Mouse (Mus musculus) MEL (cell line): ENCODE measurements around the gene BC051665. TPM values are rescaled to one million over a fixed set of nuclear protein-coding genes. Genes with fewer than 3 reads are reported as not detected.

Experiments used
- DNase-seq: peaks from one replicate; pipeline ENCODE4 v3.0.0; 2011; ENCODE audit warnings: low read depth, low spot score
- H3K27ac ChIP-seq: 2 replicates; pipeline ENCODE4 v1.5.1; 2012; ENCODE audit warnings: low read depth, mild to moderate bottlenecking, control low read depth, low read length, moderate library complexity; ENCODE audit not compliant: control insufficient read depth
- H3K27me3 ChIP-seq, 2 experiments: fragments of 150-350 bp in 1 of 2; sonication (generic) in 1 of 2; 2 replicates each; pipeline ENCODE4 v1.6.1; 2012; ENCODE audit warnings: low read length in 2 of 2, mild to moderate bottlenecking in 2 of 2, improper control_type of control experiment in 1 of 2, moderate library complexity in 1 of 2; ENCODE audit not compliant: insufficient read depth in 2 of 2, control insufficient read depth in 1 of 2
- H3K36me3 ChIP-seq, 2 experiments: 2 replicates each; pipeline ENCODE4 v1.6.1; 2012 to 2014; ENCODE audit warnings: low read length in 2 of 2, improper control_type of control experiment in 1 of 2, inconsistent platforms in 1 of 2, mild to moderate bottlenecking in 1 of 2; ENCODE audit not compliant: insufficient read depth in 2 of 2, control insufficient read depth in 1 of 2
- H3K4me1 ChIP-seq, 2 experiments: fragments of 150-350 bp in 1 of 2; sonication (generic) in 1 of 2; 2 replicates each; pipeline ENCODE4 v1.6.1; 2012; ENCODE audit warnings: low read length in 2 of 2, improper control_type of control experiment in 1 of 2, mild to moderate bottlenecking in 1 of 2; ENCODE audit not compliant: insufficient read depth in 2 of 2, control insufficient read depth in 1 of 2
- H3K4me3 ChIP-seq, 2 experiments: fragments of 150-350 bp in 1 of 2; sonication (generic) in 1 of 2; 2 replicates each; pipeline ENCODE4 v1.5.1; 2012; ENCODE audit warnings: low read depth in 2 of 2, low read length in 2 of 2, mild to moderate bottlenecking in 2 of 2, moderate library complexity in 2 of 2, control low read depth in 1 of 2, improper control_type of control experiment in 1 of 2; ENCODE audit not compliant: control insufficient read depth in 1 of 2, insufficient read depth in 1 of 2
- H3K79me2 ChIP-seq: 2 replicates; pipeline ENCODE4 v1.6.1; 2012; ENCODE audit warnings: mild to moderate bottlenecking, low read length, moderate library complexity; ENCODE audit not compliant: control insufficient read depth, poor library complexity, insufficient read depth
- H3K9ac ChIP-seq: 2 replicates; pipeline ENCODE4 v1.6.1; 2012; ENCODE audit warnings: low read depth, mild to moderate bottlenecking, control low read depth, low read length, moderate library complexity; ENCODE audit not compliant: control insufficient read depth, poor library complexity, severe bottlenecking
- H3K9me3 ChIP-seq: fragments of 150-350 bp; sonication (generic); replicated peaks from 2 replicates; pipeline ENCODE4 v1.6.1; 2012; ENCODE audit warnings: mild to moderate bottlenecking, low read length, improper control_type of control experiment, moderate library complexity; ENCODE audit not compliant: insufficient read depth
- BHLHE40 ChIP-seq: IDR thresholded peaks from 2 replicates; pipeline ENCODE4 v1.6.1; 2012; ENCODE audit warnings: low read depth, mild to moderate bottlenecking, inconsistent platforms, low read length, improper control_type of control experiment, borderline replicate concordance
- CHD1 ChIP-seq: IDR thresholded peaks from 2 replicates; pipeline ENCODE4 v1.6.1; 2012; ENCODE audit warnings: low read depth, mild to moderate bottlenecking, inconsistent platforms, low read length, improper control_type of control experiment
- CHD2 ChIP-seq: IDR thresholded peaks from 2 replicates; pipeline ENCODE4 v1.6.1; 2011; ENCODE audit warnings: low read length, improper control_type of control experiment
- E2F4 ChIP-seq: IDR thresholded peaks from 2 replicates; pipeline ENCODE4 v1.6.1; 2011; ENCODE audit warnings: low read depth, low read length, improper control_type of control experiment, borderline replicate concordance
- EP300 ChIP-seq, 2 experiments: IDR thresholded peaks; 2 replicates each; pipeline ENCODE4 v1.6.1; 2011; ENCODE audit warnings: improper control_type of control experiment in 2 of 2, low read length in 2 of 2, low read depth in 1 of 2, mild to moderate bottlenecking in 1 of 2
- ETS1 ChIP-seq: IDR thresholded peaks from 2 replicates; pipeline ENCODE4 v1.6.1; 2012; ENCODE audit warnings: low read depth, mild to moderate bottlenecking, inconsistent platforms, low read length, improper control_type of control experiment, moderate library complexity
- GATA1 ChIP-seq: IDR thresholded peaks from 2 replicates; pipeline ENCODE4 v1.6.1; 2011; ENCODE audit warnings: low read depth, low read length, improper control_type of control experiment
- JUND ChIP-seq: IDR thresholded peaks from 2 replicates; pipeline ENCODE4 v1.6.1; 2011; ENCODE audit warnings: low read depth, mild to moderate bottlenecking, improper control_type of control experiment, low read length
- KAT2A ChIP-seq: conservative IDR thresholded peaks from 2 replicates; pipeline ENCODE4 v1.6.1; 2012; ENCODE audit warnings: low read depth, low read length, improper control_type of control experiment, inconsistent platforms
- MAFK ChIP-seq: IDR thresholded peaks from 2 replicates; pipeline ENCODE4 v1.6.1; 2011; ENCODE audit warnings: low read depth, mild to moderate bottlenecking, low read length, improper control_type of control experiment, borderline replicate concordance
- MAX ChIP-seq: IDR thresholded peaks from 2 replicates; pipeline ENCODE4 v1.6.1; 2011; ENCODE audit warnings: low read length, improper control_type of control experiment
- MAZ ChIP-seq: IDR thresholded peaks from 2 replicates; pipeline ENCODE4 v1.6.1; 2012; ENCODE audit warnings: low read depth, mild to moderate bottlenecking, inconsistent platforms, low read length, improper control_type of control experiment
- MEF2A ChIP-seq: IDR thresholded peaks from 2 replicates; pipeline ENCODE4 v1.6.1; 2014; ENCODE audit warnings: low read depth, mild to moderate bottlenecking, inconsistent platforms, low read length, improper control_type of control experiment; ENCODE audit not compliant: poor library complexity, insufficient replicate concordance, severe bottlenecking; ENCODE audit errors: extremely low read depth
- MXI1 ChIP-seq: IDR thresholded peaks from 2 replicates; pipeline ENCODE4 v1.6.1; 2011; ENCODE audit warnings: mild to moderate bottlenecking, low read depth, low read length, improper control_type of control experiment
- MYB ChIP-seq: IDR thresholded peaks from 2 replicates; pipeline ENCODE4 v1.6.1; 2011; ENCODE audit warnings: mild to moderate bottlenecking, low read depth, low read length, improper control_type of control experiment
- MYC ChIP-seq: IDR thresholded peaks from 2 replicates; pipeline ENCODE4 v1.6.1; 2011; ENCODE audit warnings: low read depth, mild to moderate bottlenecking, low read length, improper control_type of control experiment, moderate library complexity
- NELFE ChIP-seq: IDR thresholded peaks from 2 replicates; pipeline ENCODE4 v1.6.1; 2011; ENCODE audit warnings: low read depth, low read length, improper control_type of control experiment
- NRF1 ChIP-seq: IDR thresholded peaks from 2 replicates; pipeline ENCODE4 v1.6.1; 2014; ENCODE audit warnings: low read depth, mild to moderate bottlenecking, inconsistent platforms, low read length, improper control_type of control experiment, moderate library complexity; ENCODE audit not compliant: poor library complexity, insufficient read depth, severe bottlenecking
- POLR2AphosphoS5 ChIP-seq: IDR thresholded peaks from 2 replicates; pipeline ENCODE4 v1.6.1; 2012; ENCODE audit warnings: low read depth, borderline replicate concordance, mild to moderate bottlenecking, inconsistent platforms, low read length, moderate library complexity, mixed read lengths
- RCOR1 ChIP-seq: IDR thresholded peaks from 2 replicates; pipeline ENCODE4 v1.6.1; 2012; ENCODE audit warnings: low read depth, mild to moderate bottlenecking, inconsistent platforms, low read length, improper control_type of control experiment
- SIN3A ChIP-seq: IDR thresholded peaks from 2 replicates; pipeline ENCODE4 v1.6.1; 2012; ENCODE audit warnings: low read length, improper control_type of control experiment, inconsistent platforms
- TCF12 ChIP-seq: IDR thresholded peaks from 2 replicates; pipeline ENCODE4 v1.6.1; 2014; ENCODE audit warnings: low read depth, mild to moderate bottlenecking, inconsistent platforms, low read length, improper control_type of control experiment, moderate library complexity
- UBTF ChIP-seq: IDR thresholded peaks from 2 replicates; pipeline ENCODE4 v1.6.1; 2012; ENCODE audit warnings: low read depth, mild to moderate bottlenecking, inconsistent platforms, low read length, improper control_type of control experiment, moderate library complexity, borderline replicate concordance; ENCODE audit not compliant: insufficient read depth
- USF1 ChIP-seq: IDR thresholded peaks from 2 replicates; pipeline ENCODE4 v1.6.1; 2014; ENCODE audit warnings: low read depth, mild to moderate bottlenecking, inconsistent platforms, low read length, improper control_type of control experiment, moderate library complexity
- ZC3H11A ChIP-seq: IDR thresholded peaks from 2 replicates; pipeline ENCODE4 v1.6.1; 2012; ENCODE audit warnings: low read depth, mild to moderate bottlenecking, inconsistent platforms, low read length, improper control_type of control experiment
- ZMIZ1 ChIP-seq: IDR thresholded peaks from 2 replicates; pipeline ENCODE4 v1.6.1; 2012; ENCODE audit warnings: low read depth, mild to moderate bottlenecking, inconsistent platforms, low read length, improper control_type of control experiment, moderate library complexity
- polyA plus RNA-seq, 2 experiments: library from polyadenylated mRNA; stranded (reverse) in 1 of 2; unstranded in 1 of 2; fragments of >175 nt in 1 of 2; fragments of >200 nt in 1 of 2; gene quantifications; 2 replicates each; pipeline versions ENCODE4 v1.2.1 to v1.2.4; 2012; ENCODE audit warnings: low replicate concordance in 2 of 2, low read depth in 1 of 2; ENCODE audit not compliant: insufficient read length in 2 of 2, insufficient read depth in 1 of 2, missing spikeins in 1 of 2
- total RNA-seq: library from RNA; depleted of rRNA; stranded (reverse); fragments of 300-350 nt; gene quantifications from 2 replicates; pipeline ENCODE4 v1.2.3, GENCODE M21; 2012

The BC051665 gene
- total and polyA plus RNA-seq, 3 experiments: not detected

GRCm38 (mm10) chr13:60745358-60745757, 40.8 kb downstream of the BC051665 start (continued):
- TF ChIP-seq CHD1: no peak
- TF ChIP-seq MXI1: 0 out of 2 replicates have a peak, but pooled peaks have one; percentile 18
- no peak for TF ChIP-seq KAT2A
- TF ChIP-seq ETS1: peak; percentile 52; the same call in 1 of the 2 replicates
- TF ChIP-seq USF1: no peak

GRCm38 (mm10) chr13:60744736-60745135, 41.4 kb downstream of the BC051665 start:
- H3K4me3 ChIP-seq: peak overlapping the region in 1 of 2 experiments; percentile 27; a peak in 2 of 4 replicates
- H3K4me1 ChIP-seq: peaks cover 6 to 35% of the 10 kb centered on the region in 2 experiments
- peak overlapping the region; percentile 67 for H3K27ac ChIP-seq
- no peaks in the 10 kb centered on the region for H3K79me2 ChIP-seq
- peak overlapping the region; percentile 36; the same call in 1 of the 2 replicates for H3K9ac ChIP-seq
- no peaks in the 10 kb centered on the region for H3K9me3 ChIP-seq
- DNase-seq: peak; percentile 61
- H3K36me3 ChIP-seq: peaks cover 0 to 28% of the 10 kb centered on the region in 2 experiments; a peak in 2 of 4 replicates
- no peak for TF ChIP-seq BHLHE40
- 0 out of 2 replicates have a peak, but pooled peaks have one; percentile 50 for TF ChIP-seq MYC
- TF ChIP-seq ETS1: 0 out of 2 replicates have a peak, but pooled peaks have one; percentile 8
- TF ChIP-seq EP300 (IDR thresholded peaks at IDR 0.05; ENCODE audit: low read depth in 1 of 2, low read length in 2 of 2): 0 out of 4 replicates have a peak, but pooled peaks of 1 of the 2 experiments have one; percentile 31
- TF ChIP-seq MAX: peak; percentile 83
- 0 out of 2 replicates have a peak, but pooled peaks have one; percentile 7 for TF ChIP-seq MXI1
- no peak for TF ChIP-seq MAZ
- H3K27me3 ChIP-seq: no peaks in the 10 kb centered on the region

- Histone ChIP-seq H3K4me3 (peak overlapping the region; percentile 28 to 39; a peak in 3 of 4 replicates), H3K9me3 (no peaks in the 10 kb centered on the region), H3K4me1 (peaks cover 6 to 35% of the 10 kb centered on the region in 2 experiments), H3K9ac (peak overlapping the region; percentile 59), H3K27me3 (no peaks in the 10 kb centered on the region), H3K36me3 (peaks cover 0 to 28% of the 10 kb centered on the region in 2 experiments; a peak in 2 of 4 replicates), H3K27ac (peak overlapping the region; percentile 95), H3K79me2 (no peaks in the 10 kb centered on the region)
- DNase-seq: peak; percentile 88
- peak; percentile 58; the same call in 1 of the 2 replicates for TF ChIP-seq MEF2A
- no peak for TF ChIP-seq UBTF
- no peak for TF ChIP-seq ETS1
- TF ChIP-seq USF1: no peak
- TF ChIP-seq SIN3A: peak; percentile 25; the same call in 1 of the 2 replicates
- TF ChIP-seq CHD2: no peak
- TF ChIP-seq MAX: no peak
- no peak for TF ChIP-seq GATA1
- TF ChIP-seq JUND: no peak
- TF ChIP-seq ZC3H11A: peak; percentile 68
- TF ChIP-seq NELFE: no peak
- TF ChIP-seq NRF1: no peak
- no peak for TF ChIP-seq EP300 (IDR thresholded peaks at IDR 0.05; ENCODE audit: low read depth in 1 of 2, low read length in 2 of 2)
- no peak for TF ChIP-seq MAZ
- TF ChIP-seq TCF12: no peak
- TF ChIP-seq MYB: no peak
- TF ChIP-seq ZMIZ1: no peak
- no peak for TF ChIP-seq E2F4
- no peak for TF ChIP-seq POLR2AphosphoS5
- TF ChIP-seq KAT2A: no peak
- TF ChIP-seq RCOR1: no peak
- TF ChIP-seq BHLHE40: no peak
- no peak for TF ChIP-seq MAFK
These were observed 42.1 kb downstream of the BC051665 start for GRCm38 (mm10) chr13:60744078-60744460.
